Mouse (Mus musculus) kidney, adult 8-10 months (tissue): ENCODE data around the gene Ackr2.

ENCODE experiments used
- DNase-seq, 2 experiments: peaks; one replicate each; pipeline ENCODE4 v3.0.0; 2022

Gene Ackr2

GRCm38 (mm10) chr9:121898245-121898644 lies at the start of gene Ackr2:
TSS of gene Ackr2 (plus strand) at chr9:121898355.
- no peak for DNase-seq

- DNase-seq: no peak
Observed at GRCm38 (mm10) chr9:121854246-121854645, 43.9 kb upstream of the Ackr2 start.

- DNase-seq: peak; percentile 38 to 54
Observed at GRCm38 (mm10) chr9:121856649-121857416, 41.3 kb upstream of the Ackr2 start.

GRCm38 (mm10) chr9:121857474-121858152 lies 40.5 kb upstream of the Ackr2 start:
- DNase-seq: peak; percentile 97 to 98

GRCm38 (mm10) chr9:121858153-121858488 lies 40.0 kb upstream of the Ackr2 start, which contains the start of gene Higd1a:
TSS of gene Higd1a (minus strand) at chr9:121858362.
- no peak for DNase-seq

GRCm38 (mm10) chr9:121859345-121859744 lies 38.8 kb upstream of the Ackr2 start:
- DNase-seq: no peak

GRCm38 (mm10) chr9:121860921-121861320 lies 37.2 kb upstream of the Ackr2 start:
- no peak for DNase-seq

GRCm38 (mm10) chr9:121864837-121865236 lies 33.3 kb upstream of the Ackr2 start:
- DNase-seq: no peak

GRCm38 (mm10) chr9:121865425-121866008 lies 32.6 kb upstream of the Ackr2 start:
- no peak for DNase-seq

GRCm38 (mm10) chr9:121867632-121868031 lies 30.5 kb upstream of the Ackr2 start:
- DNase-seq: no peak

GRCm38 (mm10) chr9:121868236-121868635 lies 29.9 kb upstream of the Ackr2 start:
- DNase-seq: no peak

- DNase-seq: no peak
Observed at GRCm38 (mm10) chr9:121869432-121869831, 28.7 kb upstream of the Ackr2 start.

GRCm38 (mm10) chr9:121869973-121870515 lies 28.1 kb upstream of the Ackr2 start:
- no peak for DNase-seq

GRCm38 (mm10) chr9:121872062-121872683 lies 26.0 kb upstream of the Ackr2 start:
- no peak for DNase-seq

GRCm38 (mm10) chr9:121873578-121873977 lies 24.6 kb upstream of the Ackr2 start:
- DNase-seq: no peak

GRCm38 (mm10) chr9:121877052-121877740 lies 21.0 kb upstream of the Ackr2 start:
- DNase-seq: peak; percentile 51 to 70

GRCm38 (mm10) chr9:121880840-121881239 lies 17.3 kb upstream of the Ackr2 start:
- DNase-seq: peak; percentile 49 to 68

- DNase-seq: no peak
Observed at GRCm38 (mm10) chr9:121881301-121881700, 16.9 kb upstream of the Ackr2 start.

GRCm38 (mm10) chr9:121882015-121882457 lies 16.1 kb upstream of the Ackr2 start:
- DNase-seq: no peak

GRCm38 (mm10) chr9:121889927-121890440 lies 8.2 kb upstream of the Ackr2 start:
- no peak for DNase-seq

- DNase-seq: peak; percentile 41 to 47
Observed at GRCm38 (mm10) chr9:121890441-121890941, 7.7 kb upstream of the Ackr2 start.

- no peak for DNase-seq
Observed at GRCm38 (mm10) chr9:121891301-121891700, 6.9 kb upstream of the Ackr2 start.
